Mouse (Mus musculus): Measurements from ENCODE around the gene Hlcs. TPM values are rescaled to one million over a fixed set of nuclear protein-coding genes. Genes with fewer than 3 reads are reported as not detected.

Hlcs gene
- polyA plus RNA-seq, 1 experiment from 2014 or later: 8.6 TPM

- peaks cover 16% of the 10 kb centered on the region for H3K27me3 ChIP-seq (ENCODE audit: control insufficient read depth, insufficient read depth, low read length)
- no peak overlapping the region for H3K4me3 ChIP-seq (ENCODE audit: low read depth, low read length)
- no peaks in the 10 kb centered on the region for H3K36me3 ChIP-seq (replicated peaks; ENCODE audit: control insufficient read depth, insufficient read depth, low read depth, low read length)
- no peaks in the 10 kb centered on the region; the same call in 1 of the 2 replicates for H3K4me1 ChIP-seq (ENCODE audit: control insufficient read depth, insufficient read depth, low read length)
- whole genome bisulfite sequencing: 49% methylated on average over 5 of the region's 5 CpGs
- H3K27ac ChIP-seq (replicated peaks; ENCODE audit: low read depth, low read length): no peak overlapping the region
- no peak overlapping the region for H3K9ac ChIP-seq (replicated peaks; ENCODE audit: low read length)
- peak; percentile 61 for DNase-seq (ENCODE audit: low spot score)
- no peaks in the 10 kb centered on the region for H3K9me3 ChIP-seq (replicated peaks; ENCODE audit: control insufficient read depth, low read length)
- no peak for ATAC-seq (replicated peaks; ENCODE audit: insufficient number of reproducible peaks, low FRiP score, low TSS enrichment, low read depth)
- no peak overlapping the region for H3K4me2 ChIP-seq (ENCODE audit: low read depth, low read length)
These were observed 18.5 kb upstream of the Hlcs start for GRCm38 (mm10) chr16:94331886-94332252.

DNA sequence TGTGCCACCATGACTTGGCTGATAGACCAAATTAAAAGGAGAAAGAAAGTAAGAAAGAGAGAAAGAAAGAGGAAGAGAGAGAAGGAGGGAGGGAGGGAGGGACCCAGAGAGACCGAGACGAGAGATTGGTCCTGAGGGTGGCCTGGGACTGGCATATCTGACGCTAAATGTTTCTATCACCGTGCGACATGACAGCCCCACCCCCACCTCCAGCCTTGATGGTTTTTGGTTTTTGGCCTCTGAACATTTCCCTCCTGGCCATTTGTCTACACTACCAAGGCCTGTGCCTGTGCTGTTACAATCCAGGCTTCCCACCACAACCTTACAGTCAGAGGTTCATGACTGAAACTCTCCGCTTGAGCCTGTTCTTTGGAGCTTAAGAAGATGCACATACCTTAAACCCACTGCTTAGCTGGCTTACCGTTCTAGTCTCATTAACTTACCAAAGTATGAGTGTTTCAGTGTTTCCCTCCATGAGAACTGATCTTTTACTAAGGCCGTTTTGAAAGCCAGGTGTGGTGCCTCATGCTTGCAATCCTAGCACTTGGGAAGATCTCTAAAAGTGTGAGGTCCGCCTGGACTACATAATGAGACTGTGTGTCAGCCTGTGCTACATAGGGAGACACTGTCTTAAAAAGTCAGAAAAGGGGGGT, 18.0 kb upstream of the Hlcs start:
- no peak for ATAC-seq (replicated peaks; ENCODE audit: insufficient number of reproducible peaks, low FRiP score, low TSS enrichment, low read depth)
- WGBS: 80% methylated on average over 9 of the region's 9 CpGs
- H3K27me3 ChIP-seq (ENCODE audit: control insufficient read depth, insufficient read depth, low read length): peaks cover 16% of the 10 kb centered on the region

DNA sequence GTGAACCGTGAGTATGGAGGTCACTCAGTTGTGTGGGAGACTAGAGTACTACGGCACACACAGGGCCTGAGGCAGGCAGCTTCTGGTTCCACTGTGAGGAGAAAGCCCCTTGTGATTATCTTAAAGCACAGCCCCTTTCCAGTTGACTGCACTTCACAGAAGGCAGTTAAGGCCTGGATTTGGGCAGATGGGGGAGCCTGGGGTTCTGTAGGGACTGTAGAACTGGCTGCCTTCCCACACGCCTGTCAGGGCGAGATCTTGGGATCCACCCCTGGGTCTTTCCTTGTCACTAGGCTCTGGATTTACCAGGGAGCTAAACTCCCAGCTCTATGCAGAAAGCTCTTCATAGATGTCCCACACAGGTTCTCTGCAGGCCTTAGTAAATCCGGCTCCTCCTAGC, 17.1 kb upstream of the Hlcs start:
- no peak overlapping the region for H3K4me2 ChIP-seq (ENCODE audit: low read depth, low read length)
- no peaks in the 10 kb centered on the region for H3K9me3 ChIP-seq (replicated peaks; ENCODE audit: control insufficient read depth, low read length)
- no peak overlapping the region for H3K9ac ChIP-seq (replicated peaks; ENCODE audit: low read length)
- no peak for ATAC-seq (replicated peaks; ENCODE audit: insufficient number of reproducible peaks, low FRiP score, low TSS enrichment, low read depth)
- no peaks in the 10 kb centered on the region for H3K36me3 ChIP-seq (replicated peaks; ENCODE audit: control insufficient read depth, insufficient read depth, low read depth, low read length)
- no peak for DNase-seq (ENCODE audit: low spot score)
- 51% methylated on average over 5 of the region's 5 CpGs for WGBS
- H3K4me3 ChIP-seq (ENCODE audit: low read depth, low read length): no peak overlapping the region
- no peak overlapping the region for H3K27ac ChIP-seq (replicated peaks; ENCODE audit: low read depth, low read length)
- no peaks in the 10 kb centered on the region; the same call in 1 of the 2 replicates for H3K4me1 ChIP-seq (ENCODE audit: control insufficient read depth, insufficient read depth, low read length)
- peaks cover 16% of the 10 kb centered on the region for H3K27me3 ChIP-seq (ENCODE audit: control insufficient read depth, insufficient read depth, low read length)

More for the DNA sequence above, 18.0 kb upstream of the Hlcs start:
- no peaks in the 10 kb centered on the region for H3K9me3 ChIP-seq (replicated peaks; ENCODE audit: control insufficient read depth, low read length)
- no peak overlapping the region for H3K4me2 ChIP-seq (ENCODE audit: low read depth, low read length)
- no peaks in the 10 kb centered on the region for H3K36me3 ChIP-seq (replicated peaks; ENCODE audit: control insufficient read depth, insufficient read depth, low read depth, low read length)
- H3K9ac ChIP-seq (replicated peaks; ENCODE audit: low read length): no peak overlapping the region
- no peak overlapping the region for H3K27ac ChIP-seq (replicated peaks; ENCODE audit: low read depth, low read length)
- DNase-seq (ENCODE audit: low spot score): no peak
- no peak overlapping the region for H3K4me3 ChIP-seq (ENCODE audit: low read depth, low read length)
- no peaks in the 10 kb centered on the region; the same call in 1 of the 2 replicates for H3K4me1 ChIP-seq (ENCODE audit: control insufficient read depth, insufficient read depth, low read length)

GRCm38 (mm10) chr16:94328881-94329867, 15.8 kb upstream of the Hlcs start:
- Histone ChIP-seq H3K9ac (replicated peaks; ENCODE audit: low read length) (no peak overlapping the region), H3K36me3 (replicated peaks; ENCODE audit: control insufficient read depth, insufficient read depth, low read depth, low read length) (no peaks in the 10 kb centered on the region), H3K9me3 (replicated peaks; ENCODE audit: control insufficient read depth, low read length) (no peaks in the 10 kb centered on the region), H3K4me3 (ENCODE audit: low read depth, low read length) (peak overlapping the region; percentile 49), H3K27me3 (ENCODE audit: control insufficient read depth, insufficient read depth, low read length) (peaks cover 16% of the 10 kb centered on the region), H3K4me1 (ENCODE audit: control insufficient read depth, insufficient read depth, low read length) (no peaks in the 10 kb centered on the region; the same call in 1 of the 2 replicates), H3K4me2 (ENCODE audit: low read depth, low read length) (peak overlapping the region; percentile 85), H3K27ac (replicated peaks; ENCODE audit: low read depth, low read length) (no peak overlapping the region)
- DNase-seq (ENCODE audit: low spot score) (no peak), ATAC-seq (replicated peaks; ENCODE audit: insufficient number of reproducible peaks, low FRiP score, low TSS enrichment, low read depth) (0 out of 2 replicates have a peak, but pooled peaks have one; percentile 17)
- 5% methylated on average over 25 of the region's 25 CpGs for WGBS

- peak within 1 kb of the TSS; percentile 60 for H3K9ac ChIP-seq (replicated peaks; ENCODE audit: low read length)
- peaks cover 16% of the 10 kb centered on the region for H3K27me3 ChIP-seq (ENCODE audit: control insufficient read depth, insufficient read depth, low read length)
- WGBS: under 1% methylated on average over 62 of the region's 63 CpGs
- H3K4me3 ChIP-seq (ENCODE audit: low read depth, low read length): peak within 1 kb of the TSS; percentile 49
- H3K4me1 ChIP-seq (ENCODE audit: control insufficient read depth, insufficient read depth, low read length): no peaks in the 10 kb centered on the region; the same call in 1 of the 2 replicates
- peak within 1 kb of the TSS; percentile 85 for H3K4me2 ChIP-seq (ENCODE audit: low read depth, low read length)
- H3K9me3 ChIP-seq (replicated peaks; ENCODE audit: control insufficient read depth, low read length): no peaks in the 10 kb centered on the region
- H3K27ac ChIP-seq (replicated peaks; ENCODE audit: low read depth, low read length): no peak within 1 kb of the TSS
- no peak for ATAC-seq (replicated peaks; ENCODE audit: insufficient number of reproducible peaks, low FRiP score, low TSS enrichment, low read depth)
- no peaks in the 10 kb centered on the region for H3K36me3 ChIP-seq (replicated peaks; ENCODE audit: control insufficient read depth, insufficient read depth, low read depth, low read length)
- peak; percentile 45 for DNase-seq (ENCODE audit: low spot score)
These were observed 14.7 kb upstream of the Hlcs start, which contains the start of gene Ripply3 for GRCm38 (mm10) chr16:94327781-94328711. TSS of gene Ripply3 (plus strand) at chr16:94328420.

- H3K4me1 ChIP-seq (ENCODE audit: control insufficient read depth, insufficient read depth, low read length): no peaks in the 10 kb centered on the region; the same call in 1 of the 2 replicates
- WGBS: 83% methylated on average over 3 of the region's 3 CpGs
- DNase-seq (ENCODE audit: low spot score) (no peak), ATAC-seq (replicated peaks; ENCODE audit: insufficient number of reproducible peaks, low FRiP score, low TSS enrichment, low read depth) (no peak)
- no peak overlapping the region for H3K4me2 ChIP-seq (ENCODE audit: low read depth, low read length)
- H3K27ac ChIP-seq (replicated peaks; ENCODE audit: low read depth, low read length): no peak overlapping the region
- no peaks in the 10 kb centered on the region for H3K36me3 ChIP-seq (replicated peaks; ENCODE audit: control insufficient read depth, insufficient read depth, low read depth, low read length)
- H3K27me3 ChIP-seq (ENCODE audit: control insufficient read depth, insufficient read depth, low read length): peaks cover 16% of the 10 kb centered on the region
- no peaks in the 10 kb centered on the region for H3K9me3 ChIP-seq (replicated peaks; ENCODE audit: control insufficient read depth, low read length)
- no peak overlapping the region for H3K9ac ChIP-seq (replicated peaks; ENCODE audit: low read length)
- H3K4me3 ChIP-seq (ENCODE audit: low read depth, low read length): no peak overlapping the region
These were observed 12.6 kb upstream of the Hlcs start for GRCm38 (mm10) chr16:94326008-94326407.

- no peak for DNase-seq (ENCODE audit: low spot score)
- H3K4me3 ChIP-seq (ENCODE audit: low read depth, low read length): no peak overlapping the region
- H3K9me3 ChIP-seq (replicated peaks; ENCODE audit: control insufficient read depth, low read length): no peaks in the 10 kb centered on the region
- H3K27ac ChIP-seq (replicated peaks; ENCODE audit: low read depth, low read length): no peak overlapping the region
- H3K9ac ChIP-seq (replicated peaks; ENCODE audit: low read length): no peak overlapping the region
- no peaks in the 10 kb centered on the region for H3K36me3 ChIP-seq (replicated peaks; ENCODE audit: control insufficient read depth, insufficient read depth, low read depth, low read length)
- WGBS: 73% methylated on average over 5 of the region's 5 CpGs
- peaks cover 9% of the 10 kb centered on the region for H3K27me3 ChIP-seq (ENCODE audit: control insufficient read depth, insufficient read depth, low read length)
- ATAC-seq (replicated peaks; ENCODE audit: insufficient number of reproducible peaks, low FRiP score, low TSS enrichment, low read depth): no peak
- H3K4me1 ChIP-seq (ENCODE audit: control insufficient read depth, insufficient read depth, low read length): no peaks in the 10 kb centered on the region
- H3K4me2 ChIP-seq (ENCODE audit: low read depth, low read length): no peak overlapping the region
These were observed 10.3 kb upstream of the Hlcs start for GRCm38 (mm10) chr16:94323681-94324080.

Measured in embryonic facial prominence, embryonic 11.5 days (tissue).